Mouse (Mus musculus) forebrain, embryonic 16.5 days (tissue): ENCODE measurements at regions not wholly inside any gene's neighbourhood (a gene's known extent, or its start where the extent isn't known, plus 50 kb on each side); places are given as distances from the start of the nearest gene placed in this dataset.

ENCODE experiments used
- ATAC-seq: fragments of 200-750 bp; cut with Nextera tagmentation; 2 replicates; pipeline ENCODE4 v1.8.0; 2017; ENCODE audit warnings: mild to moderate bottlenecking, moderate library complexity
- H3K27ac ChIP-seq: fragments of 300-500 bp; sonication (generic); 2 replicates; pipeline ENCODE4 v1.5.1; 2014; ENCODE audit warnings: low read length, control low read depth
- H3K27me3 ChIP-seq: fragments of 300-500 bp; sonication (generic); replicated peaks from 2 replicates; pipeline ENCODE4 v1.6.1; 2014; ENCODE audit warnings: low read length; ENCODE audit not compliant: control insufficient read depth, insufficient read depth
- H3K36me3 ChIP-seq: fragments of 300-500 bp; sonication (generic); 2 replicates; pipeline ENCODE4 v1.6.1; 2014; ENCODE audit not compliant: control insufficient read depth, insufficient read depth
- H3K4me1 ChIP-seq: fragments of 300-500 bp; sonication (generic); replicated peaks from 2 replicates; pipeline ENCODE4 v1.6.1; 2014; ENCODE audit warnings: low read length; ENCODE audit not compliant: control insufficient read depth, insufficient read depth
- H3K4me2 ChIP-seq: fragments of 300-500 bp; sonication (generic); 2 replicates; pipeline ENCODE4 v1.6.1; 2014; ENCODE audit warnings: mild to moderate bottlenecking, low read length, control low read depth
- H3K4me3 ChIP-seq: fragments of 300-500 bp; sonication (generic); replicated peaks from 2 replicates; pipeline ENCODE4 v1.5.1; 2014; ENCODE audit warnings: mild to moderate bottlenecking, low read length, control low read depth
- H3K9ac ChIP-seq: fragments of 300-500 bp; sonication (generic); replicated peaks from 2 replicates; pipeline ENCODE4 v1.6.1; 2014; ENCODE audit warnings: low read depth, low read length, control low read depth
- H3K9me3 ChIP-seq: fragments of 300-500 bp; sonication (generic); 2 replicates; pipeline ENCODE4 v1.6.1; 2016; ENCODE audit warnings: low read length; ENCODE audit not compliant: control insufficient read depth
- WGBS: fragments of 180-500 bp; shearing (Covaris S2); extraction: QIAGEN DNeasy Blood & Tissue Kit; methylation state at CpG from one replicate; pipeline ENCODE4 v1.1.7; 2014; 5-methylcytosine and 5-hydroxymethylcytosine counted together

DNA sequence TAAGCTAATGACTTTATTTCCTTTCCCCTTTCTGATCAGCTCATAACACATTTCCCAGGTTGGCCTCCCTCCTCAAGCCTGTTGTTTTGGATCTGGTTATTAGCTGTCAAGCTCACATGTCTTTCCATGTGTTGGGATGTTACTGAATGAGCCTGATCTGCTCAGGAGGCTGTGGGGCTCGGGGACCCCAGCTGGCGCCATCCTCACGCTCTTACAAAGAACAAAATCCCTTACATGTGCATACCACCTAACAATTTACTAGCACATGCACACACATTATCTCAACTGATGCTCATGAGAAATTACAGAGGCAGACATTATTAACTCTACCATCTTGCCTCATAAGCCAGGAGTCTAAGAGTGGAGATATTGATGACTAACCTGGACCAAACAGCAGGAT lies 102.2 kb downstream of the Cbln1 start:
- H3K4me2 ChIP-seq, result no peak overlapping the region
- no peaks in the 10 kb centered on the region for H3K9me3 ChIP-seq
- H3K36me3 ChIP-seq, result no peaks in the 10 kb centered on the region
- no peaks in the 10 kb centered on the region for H3K4me1 ChIP-seq
- no peak overlapping the region for H3K9ac ChIP-seq
- ATAC-seq, result no peak
- no peak overlapping the region for H3K27ac ChIP-seq
- WGBS, result 74% methylated on average over 3 of the region's 3 CpGs
- no peak overlapping the region for H3K4me3 ChIP-seq
- H3K27me3 ChIP-seq, result no peaks in the 10 kb centered on the region

DNA sequence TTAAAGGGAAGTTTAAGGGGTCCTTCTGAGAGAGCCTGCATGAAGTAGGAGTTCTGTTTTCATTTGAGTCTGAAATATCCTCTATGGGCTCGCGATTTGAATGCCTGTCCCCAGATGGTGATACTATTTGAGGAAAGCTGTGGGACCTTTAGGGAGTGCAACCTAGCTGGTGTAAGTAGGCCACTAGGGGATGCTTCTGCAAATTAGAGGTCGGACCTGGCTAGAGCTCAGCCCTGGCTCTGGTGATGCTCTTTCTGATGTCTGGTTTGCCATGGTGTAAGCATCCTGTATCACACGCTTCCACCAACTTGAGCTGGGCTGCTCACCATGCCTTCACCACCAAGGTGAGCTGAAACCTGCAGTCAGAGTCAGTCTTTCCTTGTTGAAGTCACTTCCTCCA lies 121.9 kb downstream of the Cbln1 start:
- Histone ChIP-seq H3K4me1 (no peaks in the 10 kb centered on the region), H3K9me3 (no peaks in the 10 kb centered on the region), H3K27ac (no peak overlapping the region), H3K9ac (no peak overlapping the region), H3K27me3 (no peaks in the 10 kb centered on the region), H3K4me2 (no peak overlapping the region), H3K36me3 (no peaks in the 10 kb centered on the region), H3K4me3 (no peak overlapping the region)
- no peak for ATAC-seq
- 84% methylated on average over 4 of the region's 4 CpGs for WGBS

DNA sequence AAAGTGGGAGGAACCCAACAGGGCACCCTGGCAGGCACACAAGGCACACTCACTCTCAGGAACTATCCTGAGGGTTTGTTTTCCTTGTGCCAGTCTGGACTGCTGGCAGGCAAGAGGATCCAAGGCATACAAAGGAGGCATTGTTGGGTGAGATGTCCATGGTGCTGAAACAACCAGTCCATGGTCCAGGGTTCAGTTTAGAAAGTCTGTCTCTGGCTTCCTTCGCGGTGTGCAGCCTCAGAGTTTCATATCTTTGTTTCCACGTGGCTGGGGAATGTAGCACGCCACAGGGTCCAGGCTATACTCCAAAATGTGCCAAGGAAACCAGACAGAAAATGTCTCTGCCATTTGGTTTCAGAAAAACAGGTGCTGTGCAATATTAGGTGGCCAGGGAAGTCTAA lies 122.6 kb downstream of the Cbln1 start:
- no peak for ATAC-seq
- Histone ChIP-seq H3K27ac (no peak overlapping the region), H3K4me2 (no peak overlapping the region), H3K4me3 (no peak overlapping the region), H3K4me1 (no peaks in the 10 kb centered on the region), H3K27me3 (no peaks in the 10 kb centered on the region), H3K9me3 (no peaks in the 10 kb centered on the region), H3K9ac (no peak overlapping the region), H3K36me3 (no peaks in the 10 kb centered on the region)
- WGBS, result 28% methylated on average over 4 of the region's 4 CpGs

DNA sequence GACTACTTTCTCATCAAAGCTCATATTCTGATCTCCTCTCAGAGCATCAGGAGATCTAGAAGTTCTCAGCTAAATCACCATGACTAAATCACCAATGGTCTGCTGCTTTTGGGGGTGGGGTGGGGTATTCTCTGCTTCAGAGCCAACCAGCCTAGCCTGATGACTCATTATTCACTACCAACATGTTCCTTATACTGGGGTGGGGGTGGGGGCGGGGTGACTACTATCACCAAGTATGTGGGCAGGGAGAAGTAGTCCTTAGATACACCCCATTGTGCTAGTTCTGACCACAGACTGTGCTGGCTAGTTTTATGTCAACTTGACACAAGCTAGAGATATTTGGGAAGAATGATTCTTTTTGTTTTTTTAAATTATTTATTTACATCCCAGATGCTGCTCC lies 143.0 kb downstream of the Cbln1 start:
- Histone ChIP-seq H3K9ac (no peak overlapping the region), H3K27ac (no peak overlapping the region), H3K27me3 (no peaks in the 10 kb centered on the region), H3K9me3 (no peaks in the 10 kb centered on the region; the same call in 1 of the 2 replicates), H3K4me3 (no peak overlapping the region), H3K4me2 (no peak overlapping the region), H3K36me3 (no peaks in the 10 kb centered on the region), H3K4me1 (no peaks in the 10 kb centered on the region)
- ATAC-seq, result no peak
- 93% methylated on average over 1 of the region's 1 CpGs for WGBS

DNA sequence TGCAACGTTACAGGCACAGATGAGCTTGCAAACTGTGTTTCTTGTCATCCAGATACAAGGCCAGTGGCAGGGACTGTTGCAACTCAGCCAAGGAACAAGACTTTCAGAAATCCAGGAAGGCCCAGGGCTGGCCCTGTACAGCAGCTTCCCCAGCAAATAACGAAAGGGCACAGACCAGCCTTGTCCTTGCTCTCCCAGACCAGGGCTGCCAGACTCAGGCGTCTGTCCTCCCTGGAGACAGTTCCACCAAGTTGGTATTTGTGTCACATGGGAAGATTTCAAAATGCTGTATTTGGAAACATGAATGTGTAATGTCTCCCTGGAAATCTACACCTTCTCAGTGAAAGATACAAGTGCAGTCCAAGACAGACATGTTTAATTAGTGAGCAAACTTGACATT lies 157.8 kb downstream of the Cbln1 start:
- 65% methylated on average over 3 of the region's 3 CpGs for WGBS
- no peak overlapping the region for H3K4me3 ChIP-seq
- H3K27ac ChIP-seq, result no peak overlapping the region
- no peaks in the 10 kb centered on the region for H3K36me3 ChIP-seq
- no peak overlapping the region for H3K4me2 ChIP-seq
- no peaks in the 10 kb centered on the region for H3K27me3 ChIP-seq
- no peaks in the 10 kb centered on the region for H3K9me3 ChIP-seq
- no peaks in the 10 kb centered on the region; the same call in 1 of the 2 replicates for H3K4me1 ChIP-seq
- H3K9ac ChIP-seq, result no peak overlapping the region
- ATAC-seq, result no peak

DNA sequence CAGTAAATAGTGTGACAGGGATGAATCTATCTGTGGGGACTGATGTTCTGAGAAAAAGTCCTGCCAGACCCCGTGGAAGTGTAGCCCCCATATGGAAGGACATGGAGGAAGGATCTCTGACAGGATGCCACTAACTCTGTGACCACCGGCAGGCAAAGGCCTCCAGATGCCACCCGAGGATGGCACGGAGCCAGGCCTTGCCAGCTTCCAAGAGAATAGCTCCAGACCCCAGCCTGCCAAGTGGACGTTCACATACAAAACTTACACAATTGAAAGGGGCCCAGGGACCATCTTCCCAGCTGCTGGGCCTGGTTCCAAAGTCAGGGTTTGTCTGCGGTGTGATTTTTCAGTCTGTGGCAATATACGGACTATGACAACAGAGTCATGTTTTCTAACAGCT lies 161.1 kb downstream of the Cbln1 start:
- Histone ChIP-seq H3K9me3 (no peaks in the 10 kb centered on the region), H3K36me3 (no peaks in the 10 kb centered on the region), H3K27me3 (no peaks in the 10 kb centered on the region), H3K4me2 (no peak overlapping the region), H3K4me3 (no peak overlapping the region), H3K27ac (no peak overlapping the region), H3K9ac (no peak overlapping the region), H3K4me1 (no peaks in the 10 kb centered on the region; the same call in 1 of the 2 replicates)
- 43% methylated on average over 7 of the region's 7 CpGs for WGBS
- no peak for ATAC-seq

DNA sequence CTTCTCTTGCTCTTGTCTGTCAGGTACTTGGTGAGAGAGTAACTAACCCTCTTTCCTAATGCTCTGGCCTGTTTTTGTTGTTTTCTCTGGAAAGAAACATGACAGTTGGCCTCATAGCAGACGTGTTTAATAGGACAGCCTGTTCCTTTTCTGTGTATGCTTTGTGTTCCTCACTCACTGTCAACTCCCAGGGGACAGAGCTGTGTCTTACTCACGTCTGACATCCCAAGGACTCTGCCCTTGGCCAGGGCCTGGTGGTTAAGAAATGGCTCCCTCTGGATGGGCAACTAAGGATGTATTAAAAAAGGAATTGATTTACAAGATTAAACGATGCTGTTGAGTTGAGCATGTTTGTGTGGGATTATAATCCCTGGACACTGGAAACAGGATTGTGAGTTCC lies 164.1 kb downstream of the Cbln1 start:
- WGBS, result 77% methylated on average over 3 of the region's 3 CpGs

DNA sequence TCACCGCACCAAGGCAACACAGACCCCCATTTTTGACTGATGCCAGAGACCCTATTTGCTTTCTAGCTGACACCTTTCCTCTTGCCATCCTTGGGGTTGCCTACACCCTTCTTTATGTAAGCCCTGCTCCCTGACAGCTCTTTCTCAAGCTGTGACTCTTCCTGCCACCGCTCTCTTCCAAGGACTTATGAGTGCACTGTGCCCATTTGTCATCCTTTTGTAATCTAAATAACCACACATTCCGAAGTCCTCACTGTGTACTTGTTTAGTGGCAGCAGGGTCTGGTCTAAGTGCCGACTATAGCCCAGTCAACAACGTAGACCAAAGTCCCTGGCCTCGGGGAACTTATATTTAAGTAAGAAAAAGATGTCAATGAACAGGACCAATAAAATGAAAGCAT lies 167.4 kb downstream of the Cbln1 start:
- Histone ChIP-seq H3K27me3 (no peaks in the 10 kb centered on the region), H3K9ac (no peak overlapping the region), H3K36me3 (no peaks in the 10 kb centered on the region), H3K27ac (no peak overlapping the region), H3K4me3 (no peak overlapping the region), H3K4me2 (no peak overlapping the region), H3K9me3 (no peaks in the 10 kb centered on the region), H3K4me1 (no peaks in the 10 kb centered on the region)
- WGBS, result 91% methylated on average over 6 of the region's 6 CpGs
- no peak for ATAC-seq

More for the DNA sequence above, 164.1 kb downstream of the Cbln1 start:
- Histone ChIP-seq H3K9ac (no peak overlapping the region), H3K4me1 (no peaks in the 10 kb centered on the region), H3K4me2 (no peak overlapping the region), H3K9me3 (no peaks in the 10 kb centered on the region), H3K27me3 (no peaks in the 10 kb centered on the region), H3K27ac (no peak overlapping the region), H3K36me3 (no peaks in the 10 kb centered on the region), H3K4me3 (no peak overlapping the region)
- ATAC-seq, result no peak

DNA sequence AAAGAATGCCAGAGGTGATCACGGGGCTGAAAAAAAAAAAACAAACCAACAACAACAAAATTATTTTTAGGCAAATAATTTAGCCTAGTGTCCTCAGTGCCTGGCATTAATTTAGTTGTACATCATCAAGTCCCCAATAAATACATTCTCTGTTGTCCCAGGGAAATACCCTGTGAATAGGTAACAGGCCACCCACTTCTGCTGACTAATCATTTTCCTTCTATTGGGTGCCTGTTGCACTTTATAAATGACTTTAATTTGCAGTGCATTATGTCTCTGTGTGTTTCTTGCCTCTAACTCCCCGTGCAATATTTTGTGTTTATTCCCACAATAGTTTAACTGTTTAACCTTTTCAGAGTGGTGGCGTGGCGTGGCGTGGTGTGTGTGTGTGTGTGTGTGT lies 168.9 kb downstream of the Cbln1 start:
- H3K4me3 ChIP-seq, result no peak overlapping the region
- H3K36me3 ChIP-seq, result no peaks in the 10 kb centered on the region
- 85% methylated on average over 5 of the region's 5 CpGs for WGBS
- no peak overlapping the region for H3K4me2 ChIP-seq
- no peaks in the 10 kb centered on the region for H3K4me1 ChIP-seq
- ATAC-seq, result no peak
- no peak overlapping the region for H3K27ac ChIP-seq
- H3K9me3 ChIP-seq, result no peaks in the 10 kb centered on the region
- no peak overlapping the region for H3K9ac ChIP-seq
- no peaks in the 10 kb centered on the region for H3K27me3 ChIP-seq

DNA sequence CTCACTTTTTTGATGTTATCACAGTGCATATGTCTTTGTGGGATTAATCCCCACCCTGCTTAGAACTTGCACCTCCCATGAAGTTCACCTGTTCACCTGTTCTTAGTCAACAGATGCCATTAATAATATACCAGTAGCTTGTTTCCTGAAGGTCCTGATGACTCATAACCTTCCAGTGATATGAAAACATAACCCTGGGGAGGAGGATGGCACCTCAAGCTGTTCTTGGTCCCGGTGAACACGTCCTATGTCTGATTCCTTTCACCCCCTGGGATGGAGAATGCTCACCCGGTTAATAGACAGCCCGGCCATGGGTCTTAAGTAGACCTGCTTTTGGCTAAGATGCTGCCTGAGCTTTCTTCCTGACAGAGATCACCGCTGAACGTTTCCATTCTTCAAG lies 174.6 kb downstream of the Cbln1 start:
- no peaks in the 10 kb centered on the region for H3K9me3 ChIP-seq
- no peak overlapping the region for H3K27ac ChIP-seq
- ATAC-seq, result no peak
- no peaks in the 10 kb centered on the region for H3K4me1 ChIP-seq
- H3K9ac ChIP-seq, result no peak overlapping the region
- H3K27me3 ChIP-seq, result no peaks in the 10 kb centered on the region
- 93% methylated on average over 6 of the region's 6 CpGs for WGBS
- no peak overlapping the region for H3K4me3 ChIP-seq
- no peak overlapping the region for H3K4me2 ChIP-seq
- H3K36me3 ChIP-seq, result no peaks in the 10 kb centered on the region
